Mouse (Mus musculus): ENCODE results near the gene Pou2f1.

The Pou2f1 gene

DNA sequence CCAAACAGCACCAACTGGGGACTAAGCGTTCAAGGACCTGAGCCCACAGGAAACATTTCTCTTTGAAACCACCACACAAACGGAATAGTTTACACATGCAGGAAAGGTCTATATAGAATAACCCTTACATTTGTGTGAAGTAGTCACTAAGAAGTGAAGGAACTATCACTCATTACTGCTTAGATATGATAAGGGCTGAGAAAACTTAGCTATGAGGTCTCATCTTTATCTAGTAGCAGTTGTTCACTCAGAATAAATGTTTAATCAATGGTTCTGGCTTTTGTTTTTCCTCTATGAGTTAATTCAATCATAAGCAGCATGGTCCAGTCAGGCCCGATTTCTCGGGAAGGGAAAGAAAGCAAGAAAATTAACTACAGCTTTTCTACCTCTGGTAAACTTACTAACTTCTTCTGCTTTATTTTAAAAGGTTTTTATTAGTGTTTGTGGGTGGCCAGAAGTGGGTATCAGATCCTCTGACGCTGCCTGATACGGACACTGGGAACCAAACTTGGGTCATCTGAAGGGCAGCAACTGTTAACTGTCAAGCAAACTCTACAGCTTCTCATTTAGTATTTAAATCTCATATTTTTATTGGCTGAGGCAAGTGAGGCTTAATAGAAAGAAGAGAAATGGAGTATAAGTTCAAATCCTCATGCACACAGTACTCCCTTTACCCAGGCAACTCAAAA, 40.7 kb downstream of the Pou2f1 start:
- DNase-seq (ENCODE audit: low read depth, low spot score) = no peak

DNA sequence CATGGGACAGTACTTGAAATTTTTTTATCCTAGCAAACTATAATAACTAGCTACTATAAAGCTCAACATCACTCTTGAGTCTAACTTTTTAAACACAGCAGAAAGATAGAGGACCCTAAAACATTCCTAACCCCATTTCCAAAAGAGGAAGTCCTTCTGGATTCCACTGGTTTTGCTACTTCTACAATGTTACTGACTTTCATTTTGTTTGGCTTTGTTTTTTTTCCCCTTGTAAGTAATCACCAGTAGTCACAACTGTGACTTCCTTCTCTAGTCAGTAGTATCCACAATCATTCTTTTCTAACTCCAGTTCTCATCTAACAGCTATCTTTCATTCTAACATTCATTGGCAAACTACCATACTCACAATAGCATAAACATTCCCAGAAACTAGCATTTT, 44.3 kb downstream of the Pou2f1 start:
- DNase-seq (ENCODE audit: low read depth, low spot score) = no peak

DNA sequence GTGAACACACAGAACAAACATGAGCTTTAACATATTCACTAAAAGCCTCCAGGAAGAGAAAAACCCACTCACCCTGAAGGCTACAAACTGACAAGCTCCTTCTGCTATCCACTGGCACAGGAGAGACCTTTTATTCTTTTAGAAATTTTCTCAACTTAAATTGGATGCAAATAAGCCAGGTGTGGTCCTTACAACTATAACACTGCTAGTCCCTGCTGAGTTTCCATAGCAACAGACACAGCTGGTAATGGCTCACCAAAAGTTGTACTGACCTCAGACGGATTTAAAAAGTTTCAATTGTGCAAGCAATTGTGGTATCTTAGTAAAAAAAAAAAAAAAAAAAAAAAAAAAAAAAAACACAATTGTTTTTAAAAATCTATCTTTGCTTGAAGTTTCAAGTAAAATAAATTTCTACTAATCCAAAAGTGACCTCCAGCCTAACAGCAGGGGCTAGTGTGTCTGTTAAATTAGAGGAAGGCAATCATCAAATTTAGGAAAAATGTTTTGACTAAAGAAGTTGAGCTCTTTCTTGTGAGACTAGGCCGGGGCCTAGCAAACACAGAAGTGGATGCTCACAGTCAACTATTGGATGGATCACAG, 54.2 kb downstream of the Pou2f1 start:
- no peak for DNase-seq (ENCODE audit: low read depth, low spot score)

- DNase-seq (ENCODE audit: low read depth, low spot score) = no peak
Observed at GRCm38 (mm10) chr1:165943270-165943669, 59.2 kb downstream of the Pou2f1 start.

GRCm38 (mm10) chr1:165935466-165935818, 67.0 kb downstream of the Pou2f1 start:
- DNase-seq (ENCODE audit: low read depth, low spot score) = no peak

- DNase-seq (ENCODE audit: low read depth, low spot score) = peak; percentile 89
Observed at GRCm38 (mm10) chr1:165934648-165935465, 67.6 kb downstream of the Pou2f1 start.

DNA sequence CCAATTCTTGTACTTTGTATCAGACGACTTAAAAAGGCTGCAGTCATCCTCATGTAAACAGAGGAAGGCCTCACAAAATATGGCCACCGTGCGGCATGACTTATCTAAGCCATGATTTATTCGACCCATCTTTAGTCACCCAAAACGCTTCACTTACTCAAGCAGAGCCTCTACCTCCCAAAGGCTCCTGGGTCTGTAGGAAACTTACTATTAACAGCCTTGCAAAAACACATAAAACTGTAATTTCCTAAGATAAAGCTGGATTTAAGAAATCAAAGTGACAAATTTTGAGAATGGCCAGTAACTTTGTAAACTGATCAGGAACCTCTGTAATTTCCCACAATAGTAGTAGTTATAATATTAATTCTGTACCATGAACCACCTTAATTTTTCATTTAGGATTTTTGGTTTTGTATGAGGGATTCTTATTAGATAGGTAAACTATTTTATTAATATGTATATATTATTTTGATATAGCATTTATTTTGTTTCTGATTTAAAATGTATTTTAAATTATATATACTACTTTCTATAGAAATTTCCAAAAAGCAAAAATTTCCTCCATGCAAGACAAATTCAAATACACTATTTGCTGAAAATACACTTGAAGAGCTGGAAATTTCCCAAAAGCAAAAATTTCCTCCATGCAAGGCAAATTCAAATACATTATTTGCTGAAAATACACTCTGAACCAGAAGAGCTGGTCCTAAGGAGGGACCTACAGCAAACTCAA, 68.4 kb downstream of the Pou2f1 start:
- no peak for DNase-seq (ENCODE audit: low read depth, low spot score)

DNA sequence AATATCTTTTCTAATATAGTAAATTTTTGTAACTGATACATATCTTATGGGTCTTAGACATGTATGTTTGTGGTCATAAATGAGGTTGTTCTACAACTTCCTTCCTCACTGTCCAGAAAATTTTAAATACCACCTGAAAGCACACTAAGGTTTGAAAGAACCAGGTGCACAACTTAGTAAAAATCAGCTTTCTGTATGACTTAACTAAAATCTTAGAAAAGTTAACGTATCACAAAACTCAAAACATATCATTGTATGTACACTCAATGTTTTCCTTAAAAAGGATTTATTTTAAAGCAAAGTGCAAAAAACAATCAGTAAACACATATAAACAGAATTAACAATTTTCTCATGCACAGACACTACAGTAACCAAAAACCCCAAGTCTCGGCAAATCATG, 69.6 kb downstream of the Pou2f1 start:
- DNase-seq (ENCODE audit: low read depth, low spot score) = no peak

DNA sequence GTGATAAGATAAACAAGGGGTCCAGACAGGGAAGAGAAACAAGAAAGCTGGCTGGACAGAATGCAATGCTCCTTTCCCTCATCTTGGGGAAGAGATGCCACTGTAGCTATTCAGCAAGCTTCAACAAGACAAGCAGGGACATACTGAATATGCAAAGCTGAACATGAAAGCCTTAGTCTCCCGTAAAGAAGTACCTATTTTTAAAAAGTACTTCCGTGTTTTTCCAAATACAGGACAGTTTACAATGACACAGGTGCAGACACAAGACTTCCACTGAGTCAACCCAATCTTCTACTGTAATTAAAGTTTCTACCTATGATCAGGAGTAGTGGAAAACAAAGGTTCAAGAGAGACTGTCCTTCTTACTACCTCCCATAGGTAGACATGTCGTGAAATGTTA, 72.0 kb downstream of the Pou2f1 start:
- no peak for DNase-seq (ENCODE audit: low read depth, low spot score)

DNA sequence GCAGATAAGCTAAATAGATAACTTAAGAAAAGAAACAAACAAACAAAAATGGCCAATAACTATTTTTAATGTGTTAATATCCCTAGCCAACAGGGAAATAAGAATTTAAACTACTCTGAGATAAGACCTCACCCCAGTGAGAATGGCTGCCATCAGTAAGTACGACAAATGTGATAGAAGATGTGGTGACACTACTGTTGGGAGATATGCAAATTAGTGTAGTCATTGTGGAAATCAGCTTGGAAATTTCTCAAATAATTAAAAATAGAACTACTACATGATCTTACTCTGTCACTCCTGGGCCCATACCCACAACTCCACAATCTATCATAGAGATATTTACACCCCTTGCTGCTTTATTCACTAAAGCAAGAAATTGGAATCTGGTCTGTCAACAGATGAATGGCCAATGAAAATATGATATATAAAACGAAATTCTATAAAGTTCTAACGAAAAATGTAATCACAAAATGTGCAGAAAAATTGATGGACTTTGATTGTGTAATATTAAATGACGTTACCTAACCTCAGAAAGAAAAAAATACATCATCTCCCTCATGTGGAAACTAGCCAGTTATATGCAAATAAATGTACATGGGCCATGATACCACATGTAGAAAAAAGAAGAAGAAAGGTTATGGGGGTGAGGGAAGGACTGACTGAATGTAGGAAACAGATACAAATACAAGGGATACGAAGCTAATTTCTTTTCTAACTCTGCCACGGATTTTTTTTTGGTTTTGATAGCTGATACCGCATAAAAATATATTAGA, 74.8 kb downstream of the Pou2f1 start:
- DNase-seq (ENCODE audit: low read depth, low spot score) = no peak

DNA sequence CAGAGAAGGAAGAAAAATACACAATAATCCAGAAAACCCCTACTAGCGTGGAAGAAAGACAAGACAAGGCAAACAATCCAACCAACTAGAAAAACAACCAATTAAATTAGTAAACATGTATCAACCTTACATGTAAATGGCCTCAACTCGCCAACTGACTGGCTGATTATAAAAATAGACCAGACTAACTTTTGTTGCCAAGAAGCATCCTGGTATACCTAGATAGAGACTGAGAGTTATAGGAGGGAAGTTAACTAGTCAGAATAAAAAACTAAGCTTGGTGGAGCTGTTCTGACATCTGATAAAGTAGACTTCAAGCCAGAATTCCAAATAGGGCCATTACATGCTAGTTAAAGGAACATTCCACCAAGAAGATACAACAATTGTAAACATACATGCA, 77.3 kb downstream of the Pou2f1 start:
- DNase-seq (ENCODE audit: low read depth, low spot score) = no peak

DNA sequence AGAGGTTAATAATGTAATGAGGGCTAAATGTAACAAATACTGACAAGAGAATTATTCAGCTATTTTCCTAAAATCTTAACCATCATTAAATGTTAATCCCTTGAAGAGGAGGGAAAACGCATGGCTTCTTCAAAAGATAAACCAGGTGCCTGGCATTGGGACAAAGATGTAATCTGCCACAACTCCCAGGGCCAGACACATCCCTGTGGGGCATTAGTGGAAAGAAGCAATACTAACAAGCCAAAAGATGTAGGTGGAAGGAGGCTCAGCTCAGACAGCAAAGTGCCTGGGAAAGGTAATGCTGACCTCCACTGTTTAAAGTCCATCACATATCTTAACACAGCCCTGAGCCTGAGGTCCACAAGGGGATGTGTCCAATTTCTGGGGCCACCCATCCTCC, 80.0 kb downstream of the Pou2f1 start:
- no peak for DNase-seq (ENCODE audit: low read depth, low spot score)

GRCm38 (mm10) chr1:165921026-165921425, 81.5 kb downstream of the Pou2f1 start:
- no peak for DNase-seq (ENCODE audit: low read depth, low spot score)

- no peak for DNase-seq (ENCODE audit: low read depth, low spot score)
Observed at GRCm38 (mm10) chr1:165914416-165914801, 88.1 kb downstream of the Pou2f1 start.

DNA sequence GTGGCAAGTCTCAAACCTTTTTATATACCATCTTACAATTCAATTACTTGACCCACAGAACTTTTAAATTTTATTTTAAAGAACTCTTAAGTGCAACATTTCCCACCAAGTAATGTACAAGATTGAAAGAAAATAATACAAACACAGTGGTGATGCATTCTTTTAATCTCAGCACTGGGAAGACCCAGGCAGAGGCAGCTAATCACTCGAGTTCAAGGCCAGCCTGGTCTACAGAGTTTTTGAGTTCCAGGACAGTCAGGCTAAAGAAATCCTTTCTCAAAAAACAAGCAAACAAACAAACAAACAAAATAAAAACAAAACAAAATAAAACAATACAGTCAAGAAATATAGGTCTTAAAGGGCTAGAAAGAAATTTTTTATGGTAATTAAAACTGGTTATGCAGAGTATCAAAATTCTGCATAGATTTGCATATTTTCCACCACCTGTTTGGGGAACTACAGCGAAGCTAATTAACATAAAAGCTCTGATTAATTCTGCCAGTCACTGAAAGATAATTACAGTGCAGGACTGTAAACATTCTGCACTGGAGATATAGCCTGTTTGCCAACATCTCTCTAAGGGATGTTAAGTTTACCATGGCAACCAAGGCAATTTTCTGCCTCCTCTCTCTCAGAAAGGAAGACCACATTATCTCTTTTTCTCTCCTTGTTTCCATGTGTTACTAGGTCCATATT, 88.6 kb downstream of the Pou2f1 start:
- no peak for DNase-seq (ENCODE audit: low read depth, low spot score)

- DNase-seq (ENCODE audit: low read depth, low spot score) = no peak
Observed at GRCm38 (mm10) chr1:165909471-165909870, 93.0 kb downstream of the Pou2f1 start.

DNA sequence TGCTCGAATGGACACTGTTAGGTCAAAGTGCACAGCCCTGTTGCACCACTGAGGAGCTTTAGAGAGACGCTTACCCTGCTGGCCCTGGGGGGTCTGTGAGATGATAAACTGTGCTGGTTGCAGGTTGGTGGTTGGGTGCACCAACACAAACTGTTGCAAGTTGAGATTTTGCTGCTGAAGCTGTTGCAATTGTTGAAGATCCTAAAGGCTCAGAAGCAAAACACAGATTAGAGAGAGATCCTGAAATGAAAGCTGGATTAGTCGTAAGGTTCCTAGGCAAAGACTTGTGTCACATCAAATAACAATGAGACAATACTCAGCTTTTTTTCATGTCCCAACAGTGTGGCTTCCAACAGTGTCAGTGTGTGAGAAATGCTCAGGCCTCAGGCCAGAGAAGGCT, 93.7 kb downstream of the Pou2f1 start:
- DNase-seq (ENCODE audit: low read depth, low spot score) = no peak

DNA sequence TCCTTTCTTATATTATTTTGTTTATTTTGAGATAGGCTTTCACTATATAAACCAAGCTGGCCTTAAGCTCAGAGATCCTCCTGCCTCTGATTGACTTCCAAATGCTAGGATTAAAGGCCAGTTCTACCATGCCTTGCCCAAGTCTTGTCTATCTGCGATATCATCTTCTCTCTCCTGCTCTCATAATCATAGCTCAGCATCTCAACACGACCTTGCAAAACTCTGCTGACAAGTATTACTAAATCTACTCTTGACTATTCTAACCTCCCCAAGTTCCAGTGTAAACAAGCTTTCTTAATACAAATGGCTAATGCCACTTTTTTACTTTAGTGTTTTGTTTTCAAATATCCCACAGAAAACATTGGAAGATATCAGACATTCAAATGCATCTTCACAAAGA, 94.3 kb downstream of the Pou2f1 start:
- DNase-seq (ENCODE audit: low read depth, low spot score) = no peak

GRCm38 (mm10) chr1:165903596-165903995, 98.9 kb downstream of the Pou2f1 start:
- no peak for DNase-seq (ENCODE audit: low read depth, low spot score)

DNA sequence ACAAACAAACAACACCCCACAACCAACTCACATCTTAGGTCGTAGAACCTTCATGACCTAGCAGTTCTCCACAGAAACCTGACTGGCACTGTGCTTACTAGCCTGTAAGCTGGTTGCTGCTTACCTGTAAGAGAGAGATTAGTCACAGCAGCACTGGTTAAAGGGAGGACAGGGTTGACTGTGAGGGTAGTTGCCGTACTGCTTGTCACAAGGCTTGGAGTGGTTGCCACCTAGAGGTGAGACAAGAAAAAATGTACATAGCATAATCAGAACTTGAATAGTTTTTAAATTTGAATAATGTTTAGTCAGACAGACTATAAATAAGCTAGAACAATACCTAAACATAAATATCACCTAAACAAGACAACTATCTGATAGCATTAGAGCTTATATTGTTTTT, 110.8 kb downstream of the Pou2f1 start:
- DNase-seq (ENCODE audit: low read depth, low spot score) = no peak

Measured in brain, embryonic 18.5 days (tissue).